Mouse (Mus musculus) liver, embryonic 14.5 days (tissue): Measurements from ENCODE around the gene Tmc7.

Experiments
- CTCF ChIP-seq: IDR thresholded peaks from 2 replicates; pipeline ENCODE4 v1.5.1; 2016; ENCODE audit warnings: antibody characterized with exemption, low read depth, control low read depth
- EP300 ChIP-seq: IDR thresholded peaks from 2 replicates; pipeline ENCODE4 v1.6.1; 2016; ENCODE audit warnings: antibody characterized with exemption, low read depth

GRCm38 (mm10) chr7:118502333-118502732 is 82.2 kb downstream of the Tmc7 start:
- TF ChIP-seq EP300 (no peak), CTCF (no peak)
